Comparison of ENCODE assay signal across 8 mouse cellular contexts in the genomic region with DNA sequence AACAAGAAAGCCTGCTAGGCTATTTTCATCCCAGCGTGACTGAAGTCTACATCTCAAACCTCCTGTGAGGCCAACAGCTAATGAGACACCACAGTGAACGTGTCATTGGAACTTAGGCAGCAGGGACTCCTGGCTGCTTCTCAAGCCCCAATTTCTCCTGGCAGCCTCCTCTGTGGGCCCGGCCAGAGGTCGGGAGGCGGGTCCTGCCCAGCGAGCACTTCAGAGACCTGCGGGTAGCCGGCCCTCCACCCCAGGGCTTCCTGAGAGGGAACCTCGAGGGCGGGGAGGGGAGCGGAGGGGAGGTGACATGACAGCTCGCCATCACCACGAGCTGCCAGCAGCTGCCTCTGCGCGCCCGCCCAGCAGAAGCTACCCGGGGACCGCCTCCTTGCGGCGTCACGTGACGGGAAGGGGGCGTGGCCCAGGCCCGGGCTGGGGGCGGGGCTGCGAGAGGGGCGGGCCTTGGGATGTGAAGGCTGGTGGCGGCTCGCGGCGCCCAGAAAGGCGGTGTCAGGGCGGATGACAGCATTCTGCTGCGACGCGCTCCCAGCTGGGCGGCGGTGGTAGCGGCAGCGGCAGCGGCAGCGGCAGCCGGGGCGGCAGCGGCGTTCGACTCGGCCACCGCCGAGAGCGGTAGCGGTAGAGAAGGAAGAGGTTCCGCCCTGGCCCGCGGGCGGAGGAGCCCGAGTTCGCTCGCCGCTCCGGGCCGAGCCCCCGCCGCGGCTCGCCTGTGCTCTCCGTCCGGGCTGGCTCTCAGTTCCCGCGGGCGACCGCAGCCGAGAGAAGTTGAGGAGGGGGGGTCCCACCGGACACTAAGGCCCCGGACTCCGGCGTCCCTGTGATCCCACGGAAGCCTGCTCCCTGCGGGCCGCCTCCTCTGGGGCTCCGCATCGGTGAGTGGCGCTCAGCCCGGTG. TPM values are rescaled to one million over a fixed set of nuclear protein-coding genes. Genes with fewer than 3 reads are reported as not detected.
DNase-seq lines count a peak whose midpoint lies in the region; ATAC-seq lines count a peak whose summit lies in the region.

A gene (plus strand): TSS at position 449 of the 915 bp plus-strand sequence.

- under 1% methylated on average over 79 of the region's 84 CpGs for WGBS in hindbrain, embryonic 12.5 days

- peak within 1 kb of the TSS; percentile 90 for H3K9ac ChIP-seq in hindbrain, embryonic 12.5 days

- peak; percentile 96 for ATAC-seq in hindbrain, embryonic 12.5 days (ENCODE audit: low FRiP score)

- H3K4me1 ChIP-seq in hindbrain, embryonic 12.5 days, result peaks cover 13% of the 10 kb centered on the region

- no peaks in the 10 kb centered on the region for H3K27me3 ChIP-seq in hindbrain, embryonic 12.5 days

- H3K9me3 ChIP-seq in hindbrain, embryonic 12.5 days (replicated peaks), result no peaks in the 10 kb centered on the region

- H3K4me2 ChIP-seq in hindbrain, embryonic 12.5 days (replicated peaks), result peak within 1 kb of the TSS; percentile 65

- H3K27ac ChIP-seq in hindbrain, embryonic 12.5 days, result peak within 1 kb of the TSS; percentile 91

- H3K36me3 ChIP-seq in hindbrain, embryonic 12.5 days, result no peaks in the 10 kb centered on the region

- DNase-seq in MN1 (ENCODE audit: low spot score), result peak; percentile 99
- peak; percentile 99 for DNase-seq in cerebellum, adult 9-10 months
- peak; percentile 94 to 99 for DNase-seq in frontal cortex, adult 2 months (ENCODE audit: extremely low spot score in 1 of 2, low spot score in 1 of 2)
- DNase-seq in layer of hippocampus, postnatal 14 days (ENCODE audit: low spot score in 2 of 2), result peak; percentile 98 to 99
- peak; percentile 100 for DNase-seq in lung, postnatal 14 days
- DNase-seq in retina, adult 2 months (ENCODE audit: low read depth, low spot score), result peak; percentile 92
- peak; percentile 100 for DNase-seq in thymus, postnatal 36 days

- H3K4me3 ChIP-seq in hindbrain, embryonic 12.5 days, result peak within 1 kb of the TSS; percentile 93

RNA-seq across cellular contexts. Expression of the gene that starts here (rescaled TPM):
- 28.5 and 31.3 TPM in 2 replicates for polyA plus RNA-seq in frontal cortex, adult 2 months (2012; rRNA removed)
- 22.4 and 24.0 TPM in 2 replicates for polyA plus RNA-seq in hindbrain, embryonic 12.5 days (2016; fragmentation: Nextera tagmentation; extraction: Ambion mirVana)
- 10 to 100 TPM; 55.7 to 59.3 TPM for total RNA-seq in layer of hippocampus, postnatal 14 days (2021)

Comparison
In these comparisons a context has a peak if more than half of its experiments do, and no peak if none do; other contexts are left out.
1. Peak in every context shown above with its lines: DNase-seq, ATAC-seq, H3K4me3 ChIP-seq and H3K27ac ChIP-seq.